Mouse (Mus musculus) gastrocnemius, postnatal 4 days (tissue): ENCODE results near the gene Tmem198. TPM values are rescaled to one million over a fixed set of nuclear protein-coding genes. Genes with fewer than 3 reads are reported as not detected.

ENCODE experiments used
- DNase-seq, 2 experiments: peaks; one replicate each; pipeline ENCODE4 v3.0.0; 2021 to 2022; ENCODE audit warnings: low spot score in 2 of 2, mixed read lengths in 2 of 2
- long read RNA-seq, 2 experiments: library from polyadenylated mRNA; stranded (forward); transcript quantifications; one replicate each; pipeline ENCODE4 v2.0.0; 2021
- total RNA-seq, 2 experiments: library from RNA; stranded (reverse); gene quantifications; 2 replicates each; pipeline ENCODE4 v1.2.3; 2021

Tmem198 gene
- under 1 TPM; 0.78 to 0.93 TPM for total RNA-seq
- long read RNA-seq, experiment 1, result 0 reads
- long read RNA-seq, experiment 2, partial matches to known transcripts, result 0 of 1 reads
- long read RNA-seq, experiment 2, other reads (novel, unspliced or antisense), result 0 of 1 reads

- peak; percentile 88 to 95 for DNase-seq
Observed at GRCm38 (mm10) chr1:75478916-75479634, at the start of gene Tmem198, which contains the start of gene Chpf. TSS of gene Tmem198 (plus strand) at chr1:75479532. TSS of gene Chpf (minus strand) at chr1:75479307.

GRCm38 (mm10) chr1:75435475-75436328 is 43.6 kb upstream of the Tmem198 start, which contains the start of gene Gmppa:
TSS of gene Gmppa (plus strand) at chr1:75435930.
- DNase-seq, result peak in 1 of 2 experiments; percentile 82

DNA sequence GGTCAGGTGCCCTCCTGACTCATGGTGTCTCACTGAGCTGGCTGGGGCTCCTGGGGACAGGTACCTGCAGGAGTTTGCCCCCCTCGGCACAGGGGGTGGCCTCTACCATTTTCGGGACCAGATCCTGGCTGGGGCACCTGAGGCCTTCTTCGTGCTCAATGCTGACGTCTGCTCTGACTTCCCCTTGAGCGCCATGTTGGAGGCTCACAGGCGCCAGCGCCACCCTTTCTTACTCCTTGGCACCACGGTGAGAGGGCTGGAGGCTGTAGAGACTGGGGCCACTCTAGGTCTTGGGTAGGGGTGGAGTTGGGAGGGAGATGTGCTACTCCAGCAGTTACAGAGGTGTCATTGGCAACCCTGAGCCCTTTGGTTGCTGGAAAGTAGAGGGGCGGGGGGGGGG is 40.5 kb upstream of the Tmem198 start:
- no peak for DNase-seq

DNA sequence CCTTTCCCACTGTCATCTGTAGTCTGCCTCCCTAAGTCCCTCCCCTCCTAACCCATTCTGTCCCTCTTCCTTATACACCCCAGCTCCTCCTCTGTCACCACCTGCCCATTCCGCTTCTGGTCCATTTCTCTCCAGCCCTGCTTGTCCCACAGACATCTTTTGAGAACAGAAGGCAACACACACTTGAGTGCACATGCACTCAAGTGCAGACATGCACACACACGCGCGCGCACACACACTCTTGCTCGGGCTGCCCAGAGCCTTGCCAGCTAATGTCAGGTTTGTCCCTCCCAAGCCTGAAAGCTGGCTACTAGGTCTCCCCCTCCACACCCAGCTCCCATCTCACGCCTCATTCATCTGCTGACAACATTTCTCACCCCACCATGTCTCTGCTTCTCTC is 38.7 kb upstream of the Tmem198 start:
- DNase-seq, result no peak

- DNase-seq, result peak in 1 of 2 experiments; percentile 14
Observed at GRCm38 (mm10) chr1:75441471-75441996, 37.8 kb upstream of the Tmem198 start.

DNA sequence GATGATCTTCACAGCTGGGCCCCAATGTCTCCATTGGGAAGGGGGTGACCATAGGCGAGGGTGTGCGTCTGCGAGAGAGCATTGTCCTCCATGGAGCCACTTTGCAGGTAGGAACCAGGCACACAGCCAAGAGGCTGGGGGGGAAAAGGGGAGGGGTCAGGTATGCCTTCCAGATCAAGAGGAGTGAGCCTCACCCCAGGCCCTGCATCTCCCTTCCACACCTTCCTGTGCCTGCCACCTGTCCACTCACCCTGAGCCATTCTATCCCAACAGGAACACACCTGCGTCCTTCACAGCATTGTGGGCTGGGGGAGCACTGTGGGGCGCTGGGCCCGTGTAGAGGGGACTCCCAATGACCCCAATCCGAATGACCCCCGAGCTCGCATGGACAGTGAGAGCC is 37.2 kb upstream of the Tmem198 start:
- DNase-seq, result no peak

DNA sequence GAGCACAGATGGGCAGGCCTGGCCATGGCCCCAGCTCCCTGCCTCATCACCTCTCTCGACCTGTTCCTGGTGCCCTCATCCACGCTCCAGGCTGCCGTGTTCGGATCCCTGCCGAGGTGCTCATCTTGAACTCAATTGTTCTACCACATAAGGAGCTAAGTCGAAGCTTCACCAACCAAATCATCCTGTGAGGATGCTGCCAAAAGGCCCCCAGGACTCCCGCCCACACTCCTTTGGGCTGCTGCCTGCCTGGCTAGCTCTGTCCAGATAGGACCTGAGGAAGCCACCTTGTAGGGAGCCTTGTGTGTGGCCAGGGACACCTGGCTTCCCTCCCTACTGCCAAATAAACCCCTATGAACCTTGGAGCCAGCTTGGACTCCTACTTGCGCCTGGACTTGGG is 36.5 kb upstream of the Tmem198 start:
- DNase-seq, result peak in 1 of 2 experiments; percentile 17

GRCm38 (mm10) chr1:75443247-75444024 is 35.9 kb upstream of the Tmem198 start:
- peak in 1 of 2 experiments; percentile 15 for DNase-seq

- no peak for DNase-seq
Observed at GRCm38 (mm10) chr1:75444208-75444607, 35.1 kb upstream of the Tmem198 start.

- no peak for DNase-seq
Observed at GRCm38 (mm10) chr1:75445141-75445701, 34.1 kb upstream of the Tmem198 start.

DNA sequence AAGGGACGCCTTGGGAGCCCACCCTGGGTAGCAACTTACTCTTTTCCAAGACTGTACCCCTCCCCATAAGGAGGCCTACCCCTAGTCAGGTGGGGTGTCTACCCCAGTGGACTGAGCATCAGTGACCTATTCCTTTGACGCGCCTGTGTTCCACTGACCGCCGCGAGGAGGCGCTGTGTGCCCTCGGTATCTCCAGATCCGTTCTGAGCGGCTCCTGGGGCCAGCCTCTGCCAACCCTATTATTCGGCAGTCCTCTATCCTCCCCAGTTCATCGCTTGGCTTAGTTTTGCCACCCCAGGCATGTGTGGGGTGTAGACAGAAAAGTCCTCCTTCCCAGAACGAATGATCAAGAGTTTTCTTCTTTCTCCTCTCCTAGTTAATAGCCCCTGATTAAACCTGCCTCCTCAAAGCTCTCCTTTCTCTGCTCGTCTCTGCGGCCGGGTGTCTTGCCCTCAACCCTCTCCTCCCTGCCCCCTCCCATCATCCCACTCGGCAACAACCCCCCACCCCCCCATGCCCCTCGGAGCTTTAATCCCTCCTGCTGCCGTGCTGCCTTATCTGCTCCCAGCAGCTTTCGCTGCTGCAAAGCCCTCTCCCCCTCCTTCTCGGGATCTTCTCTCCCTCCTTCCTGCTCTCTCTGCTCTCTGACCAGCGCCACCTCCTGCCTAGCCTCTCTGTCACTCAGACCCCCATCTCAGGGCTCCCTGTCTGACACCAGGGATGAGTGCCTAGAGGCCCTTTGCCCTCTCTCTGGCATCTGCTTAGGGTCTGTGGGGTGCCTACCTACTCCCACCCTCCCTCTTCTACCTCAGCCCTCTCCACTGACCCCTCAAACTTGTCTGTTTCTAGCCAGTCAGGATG is 33.4 kb upstream of the Tmem198 start:
- peak; percentile 66 to 79 for DNase-seq

GRCm38 (mm10) chr1:75446656-75447055 is 32.7 kb upstream of the Tmem198 start:
- DNase-seq, result no peak

DNA sequence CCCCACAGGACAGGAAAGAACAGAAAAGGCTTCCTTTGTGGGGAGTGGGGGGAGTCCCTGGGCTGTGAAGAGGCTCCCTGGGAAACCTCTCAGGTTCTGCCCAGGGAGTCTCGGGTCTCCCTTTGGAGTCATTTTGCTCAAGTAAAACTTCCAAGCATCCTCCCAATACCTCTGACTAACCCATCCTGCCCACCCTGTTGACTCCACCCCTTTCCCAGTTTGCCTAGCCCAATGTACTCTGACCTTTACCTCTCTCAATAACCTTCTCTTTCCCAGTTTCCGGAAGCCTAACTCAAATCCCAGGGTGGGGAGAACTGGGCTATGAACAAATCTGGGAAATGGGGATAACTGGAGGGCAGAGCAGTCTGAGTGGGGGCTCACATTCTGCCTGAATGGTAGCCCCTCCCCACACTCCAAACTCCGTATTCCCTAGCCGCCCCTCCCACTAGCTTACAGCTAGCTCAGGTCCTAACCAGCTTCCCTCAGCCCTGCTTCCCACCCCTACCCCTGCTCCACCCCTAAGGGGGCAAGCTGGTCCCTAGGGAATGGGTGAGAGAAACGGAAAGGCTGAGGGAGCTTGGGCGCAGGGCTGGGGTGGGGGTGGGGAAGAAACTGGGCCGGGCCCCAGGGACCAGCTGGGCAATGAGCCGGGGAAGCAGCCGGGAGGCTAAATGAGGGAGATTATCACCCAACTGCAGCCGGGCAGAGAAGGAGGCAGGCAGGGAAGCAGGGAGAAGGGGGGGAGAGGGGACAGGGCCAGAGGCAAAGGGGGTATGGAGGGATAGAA is 31.9 kb upstream of the Tmem198 start:
- no peak for DNase-seq

DNA sequence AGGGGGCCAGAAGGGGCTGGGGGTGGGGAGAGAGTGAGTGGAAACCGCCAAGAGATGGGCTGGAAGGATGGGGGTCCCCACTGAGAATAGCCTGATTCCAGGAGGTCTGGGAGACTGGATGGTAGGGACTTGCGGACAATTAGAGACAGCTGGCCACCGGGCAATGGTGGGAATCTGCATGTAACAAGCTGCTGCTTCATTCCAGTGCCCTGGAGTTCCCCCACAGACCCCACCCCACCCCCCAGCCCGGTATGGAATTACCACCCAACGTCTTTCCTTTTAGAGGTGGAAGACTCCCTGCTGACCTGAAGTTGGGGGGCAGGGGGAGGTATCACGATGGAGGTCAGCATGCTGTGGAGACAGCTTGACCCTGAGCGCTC is 31.3 kb upstream of the Tmem198 start:
- DNase-seq, result no peak

DNA sequence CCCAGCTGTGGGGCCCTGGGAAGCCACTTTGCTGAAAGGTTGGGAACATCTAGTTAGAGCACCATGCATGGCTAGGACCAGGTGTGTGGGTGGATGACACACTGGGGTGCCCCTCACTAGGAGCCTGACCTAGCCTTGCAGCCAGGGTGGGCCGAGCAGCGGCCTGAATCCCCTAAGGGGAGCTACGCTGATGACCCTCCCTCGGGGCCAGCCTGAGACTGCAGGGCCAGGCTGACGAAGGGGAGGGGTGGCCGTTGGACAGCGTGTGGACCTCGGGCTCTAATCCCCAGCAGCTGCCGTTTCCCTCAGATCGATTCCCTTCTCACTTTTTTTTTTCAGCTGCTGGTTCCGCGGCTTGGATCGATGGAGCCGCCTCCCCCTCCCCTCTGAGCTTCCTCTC is 30.4 kb upstream of the Tmem198 start:
- DNase-seq, result no peak

GRCm38 (mm10) chr1:75449377-75450135 is 29.8 kb upstream of the Tmem198 start:
- no peak for DNase-seq

GRCm38 (mm10) chr1:75450314-75451005 is 28.9 kb upstream of the Tmem198 start, which contains the start of gene Asic4:
TSS of gene Asic4 (plus strand) at chr1:75450436.
- DNase-seq, result no peak
